Mouse (Mus musculus) olfactory bulb, adult 2 months (tissue): ENCODE results near the gene Eps15l1.

Experiments
- CTCF ChIP-seq: fragments of 200-500 bp; IDR thresholded peaks from 2 replicates; pipeline ENCODE4 v1.5.1; 2012; ENCODE audit warnings: low read depth, mild to moderate bottlenecking, low read length, moderate library complexity; ENCODE audit not compliant: insufficient read depth
- POLR2A ChIP-seq: fragments of 200-500 bp; IDR thresholded peaks from 2 replicates; pipeline ENCODE4 v1.6.1; 2012; ENCODE audit warnings: mild to moderate bottlenecking, low read depth, low read length, moderate library complexity; ENCODE audit not compliant: insufficient read depth

DNA sequence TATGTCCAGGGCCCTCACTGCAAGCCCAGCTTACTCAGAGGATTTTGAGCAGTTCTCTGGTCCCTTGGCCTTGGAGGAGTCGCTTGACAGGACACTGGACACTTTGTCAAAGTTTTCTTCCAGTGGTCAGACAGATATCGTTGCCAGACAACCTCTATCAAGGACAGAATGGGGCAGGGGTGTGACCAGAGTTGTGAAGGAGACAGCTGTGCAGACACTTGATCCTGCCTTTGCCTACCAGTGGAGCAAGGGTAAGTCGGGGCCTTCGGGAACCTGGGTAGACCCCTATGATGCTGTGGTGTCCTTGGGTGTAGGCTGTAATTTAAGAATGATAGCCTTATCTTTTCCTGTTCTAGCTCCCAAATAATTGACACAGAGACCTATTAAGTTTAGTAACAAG, 34.1 kb upstream of the Eps15l1 start:
- TF ChIP-seq CTCF (no peak), POLR2A (no peak)
